Mouse (Mus musculus): ENCODE measurements around the gene Rprd2.

DNA sequence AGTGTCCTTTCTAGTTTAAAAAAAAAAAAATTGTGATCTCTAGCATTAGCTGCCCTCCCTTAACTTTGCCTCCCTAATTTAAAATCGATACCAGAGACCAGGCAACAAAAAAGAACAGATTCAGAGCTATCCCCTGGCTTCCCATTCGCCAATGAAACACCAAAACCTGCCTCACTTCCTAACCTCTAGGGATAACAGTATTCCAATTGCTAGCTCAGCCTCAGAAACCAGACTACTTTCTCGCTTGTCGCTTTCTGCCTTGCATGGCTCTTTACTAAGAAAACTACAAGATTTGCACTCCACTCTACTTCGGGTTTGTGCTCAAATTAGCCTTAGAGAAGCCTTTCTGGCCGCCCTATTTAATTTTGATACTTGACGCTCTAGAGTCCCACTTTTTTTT lies 37.5 kb upstream of the Rprd2 start:
- TF ChIP-seq CTCF (IDR thresholded peaks at IDR 0.05; ENCODE audit: low read depth, low read length) (no peak), POLR2A (IDR thresholded peaks at IDR 0.05; ENCODE audit: extremely low read depth, insufficient read depth, low read length) (no peak)
